Mouse (Mus musculus): ENCODE results near the gene 1700012B09Rik.

GRCm38 (mm10) chr9:14784039-14785002 is 13.5 kb upstream of the 1700012B09Rik start, which contains the start of the genes Mre11a and Ankrd49:
- TF ChIP-seq CTCF (conservative IDR thresholded peaks at IDR 0.05; ENCODE audit: insufficient read depth, insufficient read length, low read depth, low read length), result no peak
- no peak for TF ChIP-seq POLR2A (IDR thresholded peaks at IDR 0.05; ENCODE audit: low read depth, low read length)
